Mouse (Mus musculus) embryonic facial prominence, embryonic 12.5 days (tissue): ENCODE results near the gene Eef1e1. TPM values are rescaled to one million over a fixed set of nuclear protein-coding genes. Genes with fewer than 3 reads are reported as not detected.

Source experiments
- ATAC-seq: fragments of 200-750 bp; cut with Nextera tagmentation; 2 replicates; pipeline ENCODE4 v1.8.0; 2017; ENCODE audit not compliant: insufficient number of reproducible peaks, insufficient read depth, low FRiP score, low TSS enrichment
- H3K27ac ChIP-seq: fragments of 300-500 bp; sonication (generic); 2 replicates; pipeline ENCODE4 v1.5.1; 2016; ENCODE audit warnings: mild to moderate bottlenecking
- H3K27me3 ChIP-seq: fragments of 300-500 bp; sonication (generic); 2 replicates; pipeline ENCODE4 v1.6.1; 2016; ENCODE audit warnings: mild to moderate bottlenecking, moderate library complexity
- H3K36me3 ChIP-seq: fragments of 300-500 bp; sonication (generic); 2 replicates; pipeline ENCODE4 v1.6.1; 2016; ENCODE audit warnings: mild to moderate bottlenecking
- H3K4me1 ChIP-seq: fragments of 300-500 bp; sonication (generic); 2 replicates; pipeline ENCODE4 v1.6.1; 2016
- H3K4me2 ChIP-seq: fragments of 300-500 bp; sonication (generic); replicated peaks from 2 replicates; pipeline ENCODE4 v1.6.1; 2016; ENCODE audit warnings: mild to moderate bottlenecking, moderate library complexity
- H3K4me3 ChIP-seq: fragments of 300-500 bp; sonication (generic); 2 replicates; pipeline ENCODE4 v1.5.1; 2016; ENCODE audit warnings: mild to moderate bottlenecking
- H3K9ac ChIP-seq: fragments of 300-500 bp; sonication (generic); 2 replicates; pipeline ENCODE4 v1.6.1; 2016; ENCODE audit warnings: mild to moderate bottlenecking, moderate library complexity
- H3K9me3 ChIP-seq: fragments of 300-500 bp; sonication (generic); 2 replicates; pipeline ENCODE4 v1.6.1; 2016; ENCODE audit warnings: mild to moderate bottlenecking, moderate library complexity
- WGBS: fragments of 180-500 bp; shearing (Covaris S2); methylation state at CpG from one replicate; pipeline ENCODE4 v1.1.7; 2016; 5-methylcytosine and 5-hydroxymethylcytosine counted together
- polyA plus RNA-seq: library from polyadenylated mRNA; unstranded; fragments of >200 nt; fragmentation: Nextera tagmentation; extraction: Ambion mirVana; gene quantifications from 2 replicates; pipeline ENCODE4 v1.2.1, GENCODE M21; 2016

Eef1e1 gene
- polyA plus RNA-seq, 1 experiment from 2014 or later, result 44.9 TPM

DNA sequence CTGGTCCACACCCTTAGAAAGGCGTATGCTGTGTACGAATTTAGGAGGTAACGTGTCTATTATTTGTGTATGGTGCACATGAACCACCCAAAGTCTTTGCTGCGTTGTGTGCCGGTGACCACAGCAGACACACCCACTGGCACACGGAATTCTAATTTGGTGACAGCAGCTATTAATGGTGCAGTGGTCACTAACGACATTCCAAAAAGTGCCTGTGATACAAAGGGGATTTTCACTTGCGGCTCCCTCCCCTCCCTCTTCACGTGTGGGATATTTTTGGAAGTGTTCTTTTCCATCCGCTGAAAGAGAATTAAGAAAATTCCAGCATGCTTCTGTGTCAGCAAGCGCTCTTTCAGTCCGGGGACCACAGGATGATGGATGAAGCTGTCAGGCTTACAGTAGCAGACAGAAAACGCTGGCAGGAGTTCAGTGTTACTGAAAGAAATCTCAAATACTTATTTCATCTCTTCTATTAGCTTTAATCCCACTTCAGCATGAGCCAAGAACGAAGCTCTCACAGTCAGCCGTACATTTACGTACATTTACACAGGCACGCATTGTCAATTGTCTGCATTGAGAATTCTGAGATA lies 56.5 kb downstream of the Eef1e1 start:
- H3K27me3 ChIP-seq, result no peaks in the 10 kb centered on the region
- H3K27ac ChIP-seq, result no peak overlapping the region
- no peak for ATAC-seq
- H3K4me3 ChIP-seq, result no peak overlapping the region
- H3K4me2 ChIP-seq, result no peak overlapping the region
- 82% methylated on average over 17 of the region's 17 CpGs for WGBS
- no peaks in the 10 kb centered on the region for H3K4me1 ChIP-seq
- H3K9me3 ChIP-seq, result no peaks in the 10 kb centered on the region
- H3K9ac ChIP-seq, result no peak overlapping the region
- H3K36me3 ChIP-seq, result peaks cover 17% of the 10 kb centered on the region

DNA sequence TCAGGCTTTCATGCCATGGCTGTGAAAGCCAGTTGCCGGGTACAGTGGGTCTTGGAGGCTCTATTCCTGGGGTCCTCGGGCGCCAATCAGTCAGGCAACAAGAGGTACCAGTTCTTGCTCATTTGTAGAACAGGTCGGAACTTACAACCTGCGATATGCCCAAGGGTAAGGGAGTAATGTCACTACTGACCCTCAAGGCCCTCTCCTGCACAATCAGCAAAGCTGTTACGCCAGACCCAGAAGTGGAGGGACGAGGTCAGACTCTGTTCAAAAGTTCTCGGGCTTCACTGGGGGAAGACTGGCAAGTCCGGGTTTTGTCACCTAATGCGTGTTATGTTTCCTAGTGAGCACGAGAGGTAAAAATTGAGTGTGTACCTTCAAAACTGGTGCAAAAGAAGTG lies 58.0 kb downstream of the Eef1e1 start:
- Histone ChIP-seq H3K4me1 (no peaks in the 10 kb centered on the region), H3K4me2 (no peak overlapping the region), H3K27ac (no peak overlapping the region), H3K27me3 (no peaks in the 10 kb centered on the region), H3K4me3 (no peak overlapping the region), H3K9ac (no peak overlapping the region), H3K36me3 (peaks cover 17% of the 10 kb centered on the region), H3K9me3 (no peaks in the 10 kb centered on the region)
- ATAC-seq, result no peak
- WGBS, result 83% methylated on average over 11 of the region's 11 CpGs

DNA sequence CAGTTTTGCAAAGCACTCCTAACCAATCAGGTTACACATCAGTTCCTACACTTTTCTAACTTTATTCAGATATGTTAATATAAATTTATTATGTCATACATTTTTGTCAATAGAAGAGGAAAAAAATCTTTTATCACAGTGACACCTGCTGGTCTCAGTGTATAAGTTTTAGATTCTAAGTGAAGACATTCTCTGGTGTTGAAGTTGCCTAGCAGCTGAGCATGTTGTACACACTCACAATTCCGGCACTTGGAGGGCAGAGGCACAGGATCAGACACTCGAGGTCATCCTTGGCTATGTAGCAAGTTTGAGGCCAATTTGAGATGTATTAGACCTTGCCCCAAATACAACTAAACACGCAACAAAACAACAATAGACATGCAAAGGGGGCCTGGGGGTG lies 61.8 kb downstream of the Eef1e1 start:
- H3K4me2 ChIP-seq, result no peak overlapping the region
- no peak overlapping the region for H3K4me3 ChIP-seq
- no peak overlapping the region for H3K27ac ChIP-seq
- H3K9ac ChIP-seq, result no peak overlapping the region
- ATAC-seq, result no peak
- peaks cover 5% of the 10 kb centered on the region; the same call in 1 of the 2 replicates for H3K36me3 ChIP-seq
- no peaks in the 10 kb centered on the region for H3K9me3 ChIP-seq
- no peaks in the 10 kb centered on the region for H3K4me1 ChIP-seq
- 77% methylated on average over 3 of the region's 3 CpGs for WGBS
- no peaks in the 10 kb centered on the region for H3K27me3 ChIP-seq

DNA sequence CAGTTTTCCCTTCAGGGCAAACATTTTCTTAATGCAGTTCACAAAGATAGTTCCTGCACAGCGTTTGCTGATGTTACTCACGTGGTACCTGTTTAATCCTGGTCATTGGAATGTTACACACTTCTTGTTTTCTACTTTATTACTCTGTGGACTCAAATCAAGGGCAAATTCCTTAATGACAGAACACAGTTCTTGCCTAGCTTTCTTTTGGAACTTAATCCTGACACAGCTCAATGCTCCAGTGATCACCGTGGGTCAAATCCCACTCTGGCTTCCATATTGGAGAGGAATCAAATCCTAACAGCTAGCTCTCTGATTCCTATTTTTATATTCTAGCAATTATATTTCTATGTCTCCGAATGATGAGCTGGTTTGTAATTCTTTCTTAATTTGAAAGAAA lies 62.4 kb downstream of the Eef1e1 start:
- no peak overlapping the region for H3K27ac ChIP-seq
- WGBS, result 75% methylated on average over 4 of the region's 4 CpGs

More for the DNA sequence above, 62.4 kb downstream of the Eef1e1 start:
- Histone ChIP-seq H3K36me3 (0 out of 2 replicates have a peak, but pooled peaks cover 4% of the 10 kb centered on the region), H3K9me3 (no peaks in the 10 kb centered on the region), H3K4me2 (no peak overlapping the region), H3K27me3 (no peaks in the 10 kb centered on the region), H3K4me1 (no peaks in the 10 kb centered on the region), H3K9ac (no peak overlapping the region), H3K4me3 (no peak overlapping the region)
- no peak for ATAC-seq

Other genes starting within 250 kb of the Eef1e1 start
- gene Txndc5, start 130.2 kb downstream of the Eef1e1 start, polyA plus RNA-seq, result 212 and 217 TPM in 2 replicates
- gene Bloc1s5, start 23.9 kb downstream of the Eef1e1 start, polyA plus RNA-seq, result 23.6 and 23.7 TPM in 2 replicates